Mouse (Mus musculus) megakaryocyte, adult 5-6 weeks (primary cell): Measurements from ENCODE around the gene Gtf2h5. TPM values are rescaled to one million over a fixed set of nuclear protein-coding genes. Genes with fewer than 3 reads are reported as not detected.

Experiments used
- ATAC-seq: 2 replicates; pipeline ENCODE4 v1.8.0; 2016; ENCODE audit warnings: mild to moderate bottlenecking, inconsistent platforms; ENCODE audit not compliant: poor library complexity, severe bottlenecking
- total RNA-seq, 2 experiments: library from RNA; stranded (forward) in 1 of 2; stranded (reverse) in 1 of 2; fragments of 153-499, 151-499 nt in 1 of 2; fragments of 221-1000, 200-1000 nt in 1 of 2; gene quantifications; 2 replicates each; pipeline versions ENCODE4 v1.2.3 to v1.2.4; 2015 to 2017

Gene Gtf2h5
- 73.4 and 75.0 TPM in 2 replicates for total RNA-seq (2015)
- total RNA-seq (2017) = 51.6 and 62.5 TPM in 2 replicates

GRCm38 (mm10) chr17:6079287-6080122, at the start of gene Gtf2h5, which contains the start of gene Serac1:
TSS of gene Gtf2h5 (plus strand) at chr17:6079786.
TSS of gene Serac1 (minus strand) at chr17:6079741.
- ATAC-seq = peak; percentile 94

GRCm38 (mm10) chr17:6035661-6036060, 43.9 kb upstream of the Gtf2h5 start:
- ATAC-seq = no peak

- no peak for ATAC-seq
Measured at GRCm38 (mm10) chr17:6036458-6036857, 43.1 kb upstream of the Gtf2h5 start.

GRCm38 (mm10) chr17:6036872-6037271, 42.7 kb upstream of the Gtf2h5 start:
- ATAC-seq = no peak

- no peak for ATAC-seq
Measured at GRCm38 (mm10) chr17:6037507-6037906, 42.1 kb upstream of the Gtf2h5 start.

GRCm38 (mm10) chr17:6052801-6053200, 26.8 kb upstream of the Gtf2h5 start:
- ATAC-seq = no peak

GRCm38 (mm10) chr17:6054934-6055355, 24.6 kb upstream of the Gtf2h5 start:
- ATAC-seq = peak; percentile 82

- ATAC-seq = no peak
Measured at GRCm38 (mm10) chr17:6062793-6063192, 16.8 kb upstream of the Gtf2h5 start.

- ATAC-seq = no peak
Measured at GRCm38 (mm10) chr17:6063532-6063931, 16.1 kb upstream of the Gtf2h5 start.

- ATAC-seq = no peak
Measured at GRCm38 (mm10) chr17:6066021-6066420, 13.6 kb upstream of the Gtf2h5 start.

- ATAC-seq = no peak
Measured at GRCm38 (mm10) chr17:6067613-6068012, 12.0 kb upstream of the Gtf2h5 start.

- ATAC-seq = no peak
Measured at GRCm38 (mm10) chr17:6069866-6070265, 9.7 kb upstream of the Gtf2h5 start.

GRCm38 (mm10) chr17:6073405-6073804, 6.2 kb upstream of the Gtf2h5 start:
- ATAC-seq = no peak

- no peak for ATAC-seq
Measured at GRCm38 (mm10) chr17:6083323-6083890, 3.8 kb downstream of the Gtf2h5 start.

- ATAC-seq = no peak
Measured at GRCm38 (mm10) chr17:6091604-6092003, 12.0 kb downstream of the Gtf2h5 start.

- ATAC-seq = no peak
Measured at GRCm38 (mm10) chr17:6095579-6095978, 16.0 kb downstream of the Gtf2h5 start.

- peak; percentile 82 for ATAC-seq
Measured at GRCm38 (mm10) chr17:6097884-6098283, 18.3 kb downstream of the Gtf2h5 start.

GRCm38 (mm10) chr17:6102287-6102686, 22.7 kb downstream of the Gtf2h5 start:
- no peak for ATAC-seq

- ATAC-seq = no peak
Measured at GRCm38 (mm10) chr17:6103566-6103965, 24.0 kb downstream of the Gtf2h5 start.

- peak; percentile 91 for ATAC-seq
Measured at GRCm38 (mm10) chr17:6106361-6107014, 26.9 kb downstream of the Gtf2h5 start, which contains the start of gene Tulp4. TSS of gene Tulp4 (plus strand) at chr17:6106437.

- ATAC-seq = peak; percentile 56
Measured at GRCm38 (mm10) chr17:6107015-6107601, 27.5 kb downstream of the Gtf2h5 start.
